Mouse (Mus musculus): ENCODE results near the gene Camta1.

- no peak for TF ChIP-seq GATA1 (IDR thresholded peaks at IDR 0.05; ENCODE audit: low read length)
- no peak for TF ChIP-seq TAL1 (IDR thresholded peaks at IDR 0.05; ENCODE audit: low read length)
These were observed 610.9 kb downstream of the Camta1 start for GRCm38 (mm10) chr4:151250824-151251223.
